In genomic region chr5:34220001-34220400, GRCm38 (mm10) we compare ENCODE assay signal across 22 mouse cellular contexts. TPM values are rescaled to one million over a fixed set of nuclear protein-coding genes. Genes with fewer than 3 reads are reported as not detected.
DNase-seq lines count a peak whose midpoint lies in the region; ATAC-seq and TF ChIP-seq lines count a peak whose summit lies in the region.
"Had no signal": no experiment of that assay in that cellular context is flagged by ENCODE, and none has a peak within 500 bp of the region (broad histone marks: within the 10 kb centered on the region; RNA-seq: fewer than 3 reads in every experiment).

No protein-coding gene starts in this region.

- no peak for TF ChIP-seq EP300 in CH12.LX (IDR thresholded peaks at IDR 0.05; ENCODE audit: low read length)

- no peaks in the 10 kb centered on the region for H3K27me3 ChIP-seq in CH12.LX (replicated peaks)
- H3K27me3 ChIP-seq: embryonic facial prominence, embryonic 13.5 days; embryonic facial prominence, embryonic 15.5 days; forebrain, embryonic 12.5 days had no signal

- H3K27ac ChIP-seq in CH12.LX (ENCODE audit: insufficient read depth, low read depth) (no peak overlapping the region), ES-E14 (ENCODE audit: insufficient read depth, low read depth, low read length, poor library complexity, severe bottlenecking) (no peak overlapping the region)
- H3K27ac ChIP-seq: embryonic facial prominence, embryonic 13.5 days; embryonic facial prominence, embryonic 15.5 days; forebrain, embryonic 10.5 days; forebrain, embryonic 12.5 days had no signal

- H3K9me3 ChIP-seq in CH12.LX (replicated peaks; ENCODE audit: low read length): no peaks in the 10 kb centered on the region
- H3K9me3 ChIP-seq in ES-E14 (ENCODE audit: control insufficient read depth, insufficient read depth, low read depth, low read length): no peaks in the 10 kb centered on the region
- H3K9me3 ChIP-seq: embryonic facial prominence, embryonic 13.5 days; embryonic facial prominence, embryonic 15.5 days; forebrain, embryonic 10.5 days; forebrain, embryonic 12.5 days had no signal

- dilution Hi-C loops in CH12.LX (cut with MboI; ENCODE audit: extremely low pct_ligation_motif_present, extremely low pct_unique_long_range_greater_than_20kb, low sequenced_read_pairs): no loop called here

- no peak for DNase-seq in CH12.LX (ENCODE audit: extremely low read depth)
- DNase-seq in ES-E14 (ENCODE audit: low read depth, low spot score): no peak
- DNase-seq in MN1 (ENCODE audit: low spot score): peak; percentile 9
- no peak for DNase-seq in urinary bladder, adult 2 months (ENCODE audit: low spot score)
- DNase-seq: adrenal gland, adult 2 months; adrenal gland, postnatal 10 days; adrenal gland, postnatal 25 days; cerebellum, adult 11 months; cerebellum, adult 18-20 months; cerebellum, adult 8-10 months; cerebellum, adult 9-11 months; cerebellum, postnatal 14 days; cerebellum, postnatal 36 days; embryo, embryonic 11 days had no signal

- H3K36me3 ChIP-seq in CH12.LX (replicated peaks in 1 of 2; ENCODE audit: control insufficient read depth in 1 of 2, insufficient read depth in 1 of 2, low read length in 1 of 2) (no peaks in the 10 kb centered on the region), ES-E14 (ENCODE audit: control insufficient read depth, insufficient read depth, low read length, poor library complexity, severe bottlenecking) (0 out of 2 replicates have a peak, but pooled peaks cover 3% of the 10 kb centered on the region)
- H3K36me3 ChIP-seq: embryonic facial prominence, embryonic 13.5 days; embryonic facial prominence, embryonic 15.5 days; forebrain, embryonic 10.5 days; forebrain, embryonic 12.5 days had no signal

- H3K9ac ChIP-seq in CH12.LX (ENCODE audit: insufficient read depth, low read depth) (no peak overlapping the region), ES-E14 (ENCODE audit: insufficient read depth, low read depth, low read length, poor library complexity, severe bottlenecking) (no peak overlapping the region)
- H3K9ac ChIP-seq: embryonic facial prominence, embryonic 13.5 days; embryonic facial prominence, embryonic 15.5 days; forebrain, embryonic 12.5 days had no signal

- H3K79me2 ChIP-seq in CH12.LX (replicated peaks; ENCODE audit: control insufficient read depth, extremely low read depth, insufficient read depth, poor library complexity, severe bottlenecking): no peaks in the 10 kb centered on the region

- H3K4me1 ChIP-seq in CH12.LX (ENCODE audit: control insufficient read depth in 1 of 2, insufficient read depth in 2 of 2) (peaks cover 5 to 10% of the 10 kb centered on the region in 2 experiments; a peak in 3 of 4 replicates), ES-E14 (ENCODE audit: control insufficient read depth in 2 of 2, insufficient read depth in 2 of 2, low read length in 2 of 2, poor library complexity in 1 of 2) (no peaks in the 10 kb centered on the region)
- H3K4me1 ChIP-seq: embryonic facial prominence, embryonic 13.5 days; embryonic facial prominence, embryonic 15.5 days; forebrain, embryonic 12.5 days had no signal

- no peak for ATAC-seq in megakaryocyte-erythroid progenitor cell, adult 5-6 weeks (replicated peaks; ENCODE audit: low FRiP score, low TSS enrichment, poor library complexity, severe bottlenecking)
- ATAC-seq: forebrain, embryonic 14.5 days; forebrain, embryonic 16.5 days had no signal

- TF ChIP-seq POLR2A in CH12.LX (IDR thresholded peaks at IDR 0.05; ENCODE audit: low read depth, low read length): no peak

- TF ChIP-seq RAD21 in CH12.LX (IDR thresholded peaks at IDR 0.05; ENCODE audit: low read depth, low read length): no peak

- TF ChIP-seq CTCF in CH12.LX (conservative IDR thresholded peaks at IDR 0.05 in 1 of 2, IDR thresholded peaks at IDR 0.05 in 1 of 2; ENCODE audit: low read depth in 2 of 2, low read length in 2 of 2): no peak

- H3K4me2 ChIP-seq in CH12.LX (ENCODE audit: insufficient read depth, low read depth, poor library complexity, severe bottlenecking): no peak overlapping the region
- H3K4me2 ChIP-seq: embryonic facial prominence, embryonic 13.5 days; embryonic facial prominence, embryonic 15.5 days; forebrain, embryonic 12.5 days had no signal

- H3K4me3 ChIP-seq in CH12.LX (replicated peaks in 1 of 3; ENCODE audit: low read depth in 2 of 3, low read length in 2 of 3, poor library complexity in 1 of 3): no peak overlapping the region
- H3K4me3 ChIP-seq in ES-E14 (ENCODE audit: insufficient read depth in 1 of 2, low read depth in 1 of 2, low read length in 2 of 2, poor library complexity in 1 of 2, severe bottlenecking in 1 of 2): no peak overlapping the region
- H3K4me3 ChIP-seq: embryonic facial prominence, embryonic 13.5 days; embryonic facial prominence, embryonic 15.5 days; erythroblast, embryonic 14.5 days; forebrain, embryonic 10.5 days; forebrain, embryonic 12.5 days had no signal

- in situ Hi-C loops in CH12.LX (cut with MboI; ENCODE audit: low pct_ligation_motif_present, low pct_unique_long_range_greater_than_20kb, low sequenced_read_pairs): no loop called here
- in situ Hi-C loops in ES-E14 (cut with MboI; ENCODE audit: low sequenced_read_pairs in 2 of 2, unreplicated experiment in 2 of 2): no loop called here

TF ChIP-seq in CH12.LX, 34 proteins besides CTCF, POLR2A, EP300 and RAD21:
- TF ChIP-seq ZNF384 (IDR thresholded peaks at IDR 0.05; ENCODE audit: low read depth, low read length): peak; percentile 66
- no peak for TF ChIP-seq ZMIZ1 (IDR thresholded peaks at IDR 0.05; ENCODE audit: low read depth, low read length)
TF ChIP-seq in CH12.LX: peak in this region for 1.

TF ChIP-seq in ES-E14, 5 proteins besides CTCF, POLR2A, EP300 and RAD21:
- peak; percentile 79 for TF ChIP-seq ZNF384 (IDR thresholded peaks at IDR 0.05; ENCODE audit: low read depth, low read length)
- TF ChIP-seq ZC3H11A (IDR thresholded peaks at IDR 0.05; ENCODE audit: borderline replicate concordance, low read depth, low read length): no peak

RNA-seq across cellular contexts. Expression of gene Mxd4, which starts 32.5 kb away (rescaled TPM):
- total RNA-seq in CH12.LX (2012; rRNA removed) (6.0 and 6.2 TPM in 2 replicates), CH12.LX (2014; rRNA removed) (5.4 and 6.0 TPM in 2 replicates), ES-E14 (2012; rRNA removed) (8.7 and 14.2 TPM in 2 replicates)
- 4.8 and 7.6 TPM in 2 replicates for polyA plus RNA-seq in CH12.LX (2012; ENCODE audit: insufficient read length, low read depth)
- polyA plus RNA-seq in urinary bladder, adult 2 months (2012; rRNA removed): 78.7 and 85.4 TPM in 2 replicates
- 32.3 and 34.4 TPM in 2 replicates for total RNA-seq in megakaryocyte-erythroid progenitor cell, adult 5-6 weeks (2014; fragmentation: Nextera tagmentation)
- 9.5 and 14.7 TPM in 2 replicates for total RNA-seq in megakaryocyte-erythroid progenitor cell, adult 5-6 weeks (2017)

RNA-seq across cellular contexts. Expression of gene Haus3, which starts 50.7 kb away (rescaled TPM):
- 16.0 and 23.4 TPM in 2 replicates for total RNA-seq in CH12.LX (2012; rRNA removed)
- total RNA-seq in CH12.LX (2014; rRNA removed): 66.0 and 93.1 TPM in 2 replicates
- polyA plus RNA-seq in CH12.LX (2012; ENCODE audit: insufficient read length, low read depth): 51.5 and 53.4 TPM in 2 replicates
- total RNA-seq in ES-E14 (2012; rRNA removed): 17.6 and 26.8 TPM in 2 replicates
- polyA plus RNA-seq in urinary bladder, adult 2 months (2012; rRNA removed): 5.3 and 6.1 TPM in 2 replicates
- 45.3 and 52.4 TPM in 2 replicates for total RNA-seq in megakaryocyte-erythroid progenitor cell, adult 5-6 weeks (2014; fragmentation: Nextera tagmentation)
- 83.0 and 139 TPM in 2 replicates for total RNA-seq in megakaryocyte-erythroid progenitor cell, adult 5-6 weeks (2017)

RNA-seq across cellular contexts. Expression of gene Poln, which starts 50.8 kb away (rescaled TPM):
- 0.25 and 0.55 TPM in 2 replicates for total RNA-seq in CH12.LX (2012; rRNA removed)
- total RNA-seq in CH12.LX (2014; rRNA removed): 0.12 and 0.39 TPM in 2 replicates
- polyA plus RNA-seq in CH12.LX (2012; ENCODE audit: insufficient read length, low read depth): 0.45 and 0.64 TPM in 2 replicates
- total RNA-seq in ES-E14 (2012; rRNA removed): 0.18 and 0.37 TPM in 2 replicates
- polyA plus RNA-seq in urinary bladder, adult 2 months (2012; rRNA removed): 0.19 and 0.46 TPM in 2 replicates
- total RNA-seq in megakaryocyte-erythroid progenitor cell, adult 5-6 weeks (2014; fragmentation: Nextera tagmentation): 0.26 and 3.1 TPM in 2 replicates
- total RNA-seq in megakaryocyte-erythroid progenitor cell, adult 5-6 weeks (2017): 2.6 and 6.3 TPM in 2 replicates
- polyA plus RNA-seq: erythroblast, embryonic 14.5 days had no signal
